Mouse (Mus musculus): ENCODE results near the gene Urm1.
"Not testable (repeated sequence)": the region's sequence is repeated elsewhere in the genome, so short reads cannot be mapped to it uniquely, and the experiment has no call there.

Urm1 gene

DNA sequence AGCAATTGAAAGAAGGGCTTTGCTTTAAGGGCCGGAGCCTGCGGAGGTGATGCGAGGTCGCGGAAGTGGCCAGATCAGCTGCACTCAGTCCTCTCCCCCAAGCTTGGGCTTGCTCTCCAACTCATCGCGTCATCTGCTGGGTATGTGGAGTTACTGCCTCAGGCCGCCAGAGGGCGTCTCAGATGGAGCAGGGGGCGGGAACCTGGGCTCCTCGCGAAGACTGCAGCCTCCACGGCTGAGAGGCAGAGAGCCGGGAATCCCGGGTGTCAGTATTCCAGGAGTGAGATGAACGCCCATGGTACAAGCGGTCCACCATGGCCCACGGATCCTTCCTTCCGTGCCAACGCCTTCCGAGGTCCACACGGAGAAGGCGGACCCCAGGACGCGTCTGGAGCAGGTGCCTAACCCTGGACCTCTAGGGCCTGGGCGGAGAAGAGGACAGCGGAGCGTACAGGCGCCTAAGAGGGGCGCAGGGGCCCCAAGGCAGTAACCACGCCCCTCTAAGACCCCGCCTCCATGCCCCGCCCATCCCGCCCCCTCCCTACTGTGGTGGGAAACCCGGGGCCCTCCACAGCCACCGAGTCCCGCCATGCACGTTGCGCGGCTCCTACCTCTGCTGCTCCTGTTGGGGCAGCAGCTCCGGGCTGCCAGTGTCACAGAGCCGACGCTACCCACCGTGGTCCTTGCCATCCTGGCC is 49.2 kb downstream of the Urm1 start, which contains the start of gene Cercam:
Gene Cercam, plus strand, starts transcription at position 216 of the 697 bp plus-strand sequence.
- DNase-seq = peak; percentile 72 to 87

DNA sequence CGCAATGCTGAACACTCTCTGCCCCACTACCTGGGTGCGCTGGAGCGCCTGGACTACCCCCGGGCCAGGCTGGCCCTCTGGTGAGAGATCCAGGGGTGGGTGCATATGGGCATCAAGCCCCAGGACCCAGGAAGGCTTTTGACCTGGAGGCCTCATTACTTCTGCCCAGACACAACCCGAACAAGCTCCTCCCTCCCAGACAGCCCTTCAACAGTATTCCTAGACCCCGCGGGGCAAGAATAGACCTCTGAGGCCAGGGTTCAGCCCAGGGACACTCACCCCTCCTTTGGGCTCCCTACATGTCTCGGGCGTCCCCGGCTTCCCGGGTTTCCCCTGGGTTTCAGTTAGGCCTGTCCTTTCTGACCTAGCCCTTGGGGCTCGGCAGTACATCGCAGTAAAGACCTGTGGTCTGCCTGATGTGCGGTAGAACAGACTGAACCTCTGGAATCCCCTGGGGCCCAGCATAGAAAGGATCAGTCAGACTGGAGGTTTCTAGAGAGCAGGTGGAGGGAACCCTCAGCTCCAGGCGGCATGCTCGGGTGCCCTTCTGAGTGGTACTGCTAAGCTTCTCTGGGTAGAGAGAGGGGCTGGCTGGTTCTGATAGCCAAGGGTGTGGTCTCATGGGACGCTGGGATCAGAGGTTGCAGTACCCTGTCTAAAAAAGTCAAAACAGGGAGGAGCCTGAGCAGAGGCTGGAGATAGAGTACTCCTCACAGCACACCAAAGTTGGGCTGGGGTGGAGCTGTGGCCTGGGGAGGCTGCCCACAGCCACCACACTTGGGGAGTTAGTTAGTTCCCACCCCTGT is 50.0 kb downstream of the Urm1 start:
- peak in 1 of 2 experiments; percentile 8 for DNase-seq

DNA sequence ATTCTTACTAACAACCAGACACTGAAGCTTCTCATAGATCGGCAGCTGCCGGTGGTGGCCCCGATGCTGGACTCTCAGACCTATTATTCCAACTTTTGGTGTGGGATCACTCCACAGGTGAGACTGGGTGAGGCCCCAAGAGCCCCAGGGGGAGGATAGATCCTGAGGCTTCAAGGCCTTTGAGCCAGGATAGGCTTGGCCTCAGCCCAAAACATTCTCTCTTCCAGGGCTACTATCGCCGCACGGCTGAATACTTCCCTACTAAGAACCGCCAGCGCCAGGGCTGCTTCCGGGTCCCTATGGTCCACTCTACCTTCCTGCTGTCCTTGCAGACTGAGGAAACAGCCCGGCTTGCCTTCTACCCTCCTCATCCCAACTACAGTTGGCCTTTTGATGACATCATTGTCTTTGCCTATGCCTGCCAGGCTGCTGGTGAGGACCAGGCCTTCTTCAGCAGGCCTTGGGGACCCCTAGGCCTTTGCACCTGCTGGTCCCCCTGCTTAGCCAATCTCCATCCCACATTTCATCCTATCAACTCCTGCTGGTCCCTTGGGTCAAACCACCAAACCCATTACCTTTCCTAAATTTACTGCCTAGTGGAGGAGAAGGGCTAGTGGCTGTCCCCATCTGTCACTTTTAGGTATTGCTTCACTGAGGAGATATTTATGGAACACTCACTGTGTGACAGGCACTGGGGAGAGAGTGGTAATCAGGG is 52.9 kb downstream of the Urm1 start:
- DNase-seq = no peak

DNA sequence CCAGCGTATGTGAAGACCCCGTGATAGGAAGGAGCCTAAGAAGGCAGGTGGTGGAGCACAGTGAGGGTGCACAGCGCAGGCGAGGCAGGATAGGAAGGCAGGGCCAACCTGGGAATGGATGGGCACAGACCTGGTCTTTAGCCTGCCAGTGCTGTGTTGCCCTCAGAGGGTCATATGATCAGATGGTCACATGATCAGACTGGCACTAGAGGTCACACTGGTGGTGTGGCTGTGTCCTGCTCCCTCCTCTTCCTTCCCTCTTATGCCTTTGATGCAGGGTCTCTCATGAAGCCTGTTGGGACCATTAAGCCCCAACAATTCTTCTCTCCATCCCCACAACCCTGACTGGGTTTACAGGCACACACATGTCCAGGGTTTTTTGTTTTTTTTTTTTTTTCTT is 53.9 kb downstream of the Urm1 start:
- DNase-seq = no peak

DNA sequence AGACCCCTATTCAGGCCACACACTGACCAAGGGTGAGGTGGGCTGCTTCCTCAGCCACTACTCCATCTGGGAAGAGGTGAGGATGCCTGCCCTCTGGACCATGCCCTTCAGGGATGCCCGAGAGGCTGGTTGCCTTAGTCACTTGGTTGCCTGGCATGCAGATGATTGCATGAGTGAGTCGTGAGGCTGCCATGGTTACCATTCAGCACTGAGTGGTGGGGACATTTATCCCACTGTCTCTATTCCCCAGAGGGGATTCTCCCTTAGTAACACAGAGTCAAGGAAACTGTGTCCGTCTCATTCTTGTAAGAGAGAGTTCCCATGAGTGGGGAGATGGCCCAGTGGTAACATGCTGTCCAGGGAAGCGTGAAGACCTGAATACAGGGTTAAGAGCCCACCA is 58.2 kb downstream of the Urm1 start:
- DNase-seq = no peak

DNA sequence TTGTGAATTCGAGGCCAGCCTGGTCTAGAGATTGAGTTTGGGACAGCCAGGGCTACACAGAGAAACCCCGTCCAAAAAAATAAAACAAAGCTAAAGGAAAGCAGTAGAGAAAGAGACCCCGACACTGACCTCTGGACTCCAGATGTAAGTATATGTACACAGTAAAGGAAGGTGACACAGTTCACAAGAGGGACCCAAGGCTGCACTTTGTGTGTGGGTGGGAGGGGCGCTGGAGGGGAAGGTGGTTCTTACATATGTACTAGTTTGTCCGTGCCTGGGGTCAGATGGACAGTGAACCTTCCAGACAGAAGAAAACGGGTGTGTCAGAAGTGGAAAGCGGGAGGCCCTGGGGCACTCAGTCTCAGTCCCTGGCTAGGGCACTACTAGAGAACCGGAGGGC is 59.3 kb downstream of the Urm1 start:
- DNase-seq = no peak

GRCm38 (mm10) chr2:29879964-29880830 is 60.3 kb downstream of the Urm1 start:
- DNase-seq = no peak

GRCm38 (mm10) chr2:29886659-29887292 is 66.9 kb downstream of the Urm1 start:
- not testable (repeated sequence) for DNase-seq

DNA sequence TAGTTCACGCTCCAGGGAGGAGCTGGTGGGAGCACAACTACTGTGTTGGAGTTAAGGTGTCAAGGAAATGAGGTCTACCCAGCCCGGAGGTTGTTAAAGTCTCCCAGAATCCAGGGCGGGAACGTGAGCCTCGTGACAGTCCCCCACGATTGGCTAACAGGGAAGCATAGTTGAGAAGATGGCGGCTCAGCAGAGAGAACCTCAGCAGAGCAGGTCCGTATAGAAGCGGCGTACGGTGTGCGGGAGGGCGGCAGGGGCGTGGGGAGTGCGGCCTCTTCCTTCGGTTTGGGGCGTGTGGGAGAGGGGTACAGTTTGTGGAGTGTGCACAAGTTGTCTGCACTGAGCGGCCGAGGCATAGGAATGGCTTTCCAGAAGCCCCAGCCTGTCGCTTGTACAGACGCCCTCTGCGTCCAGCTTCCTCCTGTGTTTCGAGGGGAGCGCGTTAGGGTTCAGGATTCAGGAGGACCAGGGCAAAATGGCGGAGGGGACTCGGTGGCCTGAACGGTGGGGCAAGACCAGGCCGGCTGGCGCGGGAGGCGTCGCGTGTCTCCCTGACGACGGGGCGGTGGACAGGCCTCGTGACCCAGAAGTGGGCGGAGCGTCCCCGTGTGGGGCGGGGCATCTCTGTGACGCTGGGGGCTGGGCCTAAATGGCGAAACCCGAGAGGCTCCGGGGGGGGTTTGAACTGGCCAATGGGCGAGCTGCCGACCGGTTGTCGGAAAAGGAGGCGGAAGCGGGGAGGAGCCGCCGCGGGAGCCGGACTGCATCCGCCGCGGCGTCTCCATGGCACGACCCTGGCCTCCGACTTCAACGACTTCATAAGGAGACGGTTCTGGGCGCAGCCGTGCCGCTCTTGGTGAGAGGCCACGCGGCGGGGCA is 69.4 kb downstream of the Urm1 start, which contains the start of gene Odf2:
Gene Odf2, plus strand, starts transcription at position 156 of the 879 bp plus-strand sequence.
- peak; percentile 100 for DNase-seq

DNA sequence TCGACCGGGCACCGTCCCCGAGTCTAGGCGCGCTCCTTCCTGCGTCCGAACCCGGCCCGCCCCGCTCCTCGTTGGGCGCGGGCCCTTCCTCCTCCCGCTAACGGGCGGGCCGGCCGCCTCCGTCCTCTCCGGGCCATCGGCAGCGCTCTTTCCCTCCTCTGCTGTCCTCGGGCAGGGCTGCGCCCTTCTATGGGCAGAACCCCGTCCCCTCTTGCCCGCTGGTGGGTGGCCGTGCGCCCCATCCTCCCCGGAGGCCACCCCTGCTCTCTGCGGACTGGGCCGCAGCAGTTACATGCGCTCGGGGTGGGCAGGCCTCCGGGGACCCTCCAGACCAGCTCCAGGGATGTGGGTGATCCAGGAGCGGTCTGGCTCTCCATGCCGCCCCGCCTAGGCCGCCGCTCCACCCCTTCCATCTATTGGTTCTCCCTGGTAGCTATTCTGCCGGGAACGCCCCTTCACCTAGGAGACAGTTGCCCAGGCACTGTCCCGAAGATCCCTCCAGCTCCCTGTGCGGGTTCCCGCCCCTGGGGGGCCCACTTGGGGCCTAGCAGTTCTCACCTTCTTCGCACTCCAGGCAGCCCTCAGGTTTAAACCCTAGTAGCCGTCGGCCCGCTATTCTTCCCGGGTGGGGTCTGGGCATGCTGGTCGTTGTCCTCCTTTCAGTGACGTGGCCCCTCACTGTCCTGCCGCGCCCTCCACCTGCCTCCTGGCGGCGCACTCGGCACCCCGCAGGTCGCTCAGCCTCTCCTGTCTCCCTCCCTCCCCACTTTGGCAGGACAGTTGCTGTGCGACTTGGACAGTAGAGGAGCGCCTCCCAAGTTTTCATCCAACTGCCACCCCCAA is 70.3 kb downstream of the Urm1 start:
- DNase-seq = peak; percentile 91 to 92

DNA sequence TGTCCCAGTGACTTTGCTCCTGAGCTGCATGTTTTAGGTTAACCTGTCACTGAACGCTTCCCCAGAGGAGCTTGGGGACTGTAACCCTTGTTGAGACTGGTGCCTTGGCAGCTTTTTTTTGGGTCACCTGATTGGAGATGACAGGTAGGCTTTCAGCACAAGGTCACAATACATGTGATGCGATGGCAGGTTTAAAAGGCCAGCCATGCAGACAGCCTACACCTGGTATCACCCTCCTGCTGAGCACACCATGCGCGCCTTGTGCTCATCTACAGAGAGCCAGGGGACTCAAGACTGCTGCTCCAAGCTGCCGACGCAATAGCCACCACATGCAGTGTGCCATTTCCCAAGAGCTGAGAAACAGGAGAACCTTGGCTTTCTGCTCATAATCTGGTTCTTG is 71.9 kb downstream of the Urm1 start:
- DNase-seq = no peak
